Mouse (Mus musculus) kidney, postnatal 25 days (tissue): ENCODE measurements at regions not wholly inside any gene's neighbourhood (a gene's known extent, or its start where the extent isn't known, plus 50 kb on each side); places are given as distances from the start of the nearest gene placed in this dataset.

Source experiments
- DNase-seq, 2 experiments: peaks; one replicate each; pipeline ENCODE4 v3.0.0; 2021; ENCODE audit warnings: mixed read lengths in 2 of 2

DNA sequence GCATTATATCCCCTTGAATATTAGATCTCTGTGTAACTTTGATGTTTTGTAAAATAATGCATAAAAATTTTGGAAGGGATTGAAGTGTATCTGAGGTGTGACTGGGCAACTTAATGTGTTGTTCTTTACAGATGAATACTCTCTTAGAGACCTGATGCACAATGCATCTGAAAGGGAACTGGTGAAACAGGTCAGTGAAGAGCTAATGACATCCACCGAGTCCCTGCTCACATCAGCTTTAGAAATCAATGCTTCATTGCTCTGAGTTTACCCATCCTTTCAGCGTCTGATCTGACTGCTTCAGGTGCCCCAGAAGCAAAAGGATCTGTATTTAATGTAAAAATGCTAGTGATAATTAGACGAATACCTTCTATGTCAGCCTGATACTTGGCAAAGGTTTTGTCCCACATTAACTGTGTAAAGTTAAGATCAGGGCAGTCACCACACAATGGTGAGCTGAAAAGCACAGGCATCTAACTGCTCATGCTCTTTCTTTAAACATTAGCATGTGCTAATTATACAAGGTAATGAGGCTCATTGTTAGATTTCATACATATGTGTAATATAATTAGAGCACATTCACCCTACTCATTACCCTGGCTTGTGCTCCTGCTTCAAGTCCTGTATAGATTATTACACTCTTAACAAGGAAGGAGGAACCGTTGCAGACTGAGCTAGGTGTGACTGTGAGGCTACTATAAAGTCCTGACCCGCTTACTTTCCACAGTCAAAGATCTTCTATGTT, 204.6 kb upstream of the Tlr4 start:
- DNase-seq: no peak

DNA sequence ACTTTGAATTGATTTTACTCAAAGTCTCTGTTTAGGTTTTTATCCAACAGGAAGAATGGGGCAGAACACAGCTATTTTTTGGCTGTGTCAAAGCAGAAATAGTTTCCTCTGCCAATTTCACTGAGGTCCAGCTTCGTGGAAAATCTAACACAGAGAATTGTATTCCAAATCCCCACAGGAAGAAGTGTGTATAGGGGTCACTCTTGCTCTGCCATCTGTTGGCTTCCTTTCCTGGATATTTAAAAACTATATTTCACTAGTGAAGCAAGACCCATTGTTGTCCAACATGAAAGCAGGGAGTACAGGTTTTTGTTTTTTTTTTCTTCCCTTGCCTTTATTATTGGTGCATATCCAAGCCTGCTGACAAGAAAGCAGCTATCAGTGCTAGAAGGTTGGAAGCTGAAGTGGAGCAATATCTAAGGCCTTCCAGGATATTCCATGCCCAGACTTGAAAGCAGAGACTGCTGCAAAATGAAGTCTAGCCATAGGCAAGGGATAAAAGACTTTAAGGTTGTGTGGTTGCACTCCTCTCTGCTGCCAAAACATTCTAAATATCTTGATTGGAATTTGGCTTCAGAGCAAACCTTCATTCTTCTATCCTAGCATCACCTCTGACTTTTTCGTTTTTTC, 208.5 kb upstream of the Tlr4 start:
- no peak for DNase-seq

DNA sequence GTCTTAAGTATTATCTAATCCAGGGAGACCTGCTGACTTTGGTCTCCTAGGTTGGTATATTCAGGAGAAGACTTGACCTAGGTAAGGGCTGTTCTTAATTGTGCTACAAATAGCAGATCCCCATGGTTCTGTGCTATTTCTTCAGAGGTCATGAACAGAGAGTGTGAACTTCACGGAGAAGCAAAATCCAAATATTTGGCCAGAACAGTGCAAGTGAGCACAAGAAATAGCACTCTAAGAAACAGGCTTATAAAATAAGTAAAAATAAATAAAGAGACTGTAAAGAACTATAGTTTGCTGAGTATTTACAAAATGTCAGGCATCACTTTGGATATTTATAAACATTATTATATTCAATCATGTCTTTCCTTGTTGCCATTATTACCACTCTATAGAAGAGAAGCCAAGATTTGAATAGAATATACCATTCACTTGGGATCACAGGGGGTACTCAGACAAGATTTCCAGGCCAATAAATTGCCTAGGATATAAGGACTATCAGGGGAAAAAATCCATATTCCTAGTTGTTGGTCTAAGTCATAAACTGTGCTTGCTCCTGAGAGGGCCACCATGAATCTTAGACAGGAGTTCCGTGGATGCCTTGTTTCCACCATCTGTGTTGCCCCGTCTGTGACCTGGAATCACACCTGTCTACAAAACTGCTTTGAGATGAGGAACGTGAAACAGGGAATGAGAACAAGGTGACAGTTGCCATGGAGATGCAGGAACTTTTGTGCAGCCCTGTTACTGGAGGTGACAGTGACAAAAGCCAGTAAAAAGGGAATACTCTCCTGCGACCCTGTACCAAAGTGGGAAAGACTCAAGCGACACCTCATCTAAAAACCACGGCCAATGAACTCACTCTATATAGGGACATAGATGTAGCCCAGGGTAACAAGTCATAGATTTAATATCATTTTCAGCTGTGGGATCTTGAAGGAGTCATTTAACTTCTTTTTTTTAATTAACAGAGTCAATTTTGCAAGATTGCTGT, 209.3 kb upstream of the Tlr4 start:
- no peak for DNase-seq

DNA sequence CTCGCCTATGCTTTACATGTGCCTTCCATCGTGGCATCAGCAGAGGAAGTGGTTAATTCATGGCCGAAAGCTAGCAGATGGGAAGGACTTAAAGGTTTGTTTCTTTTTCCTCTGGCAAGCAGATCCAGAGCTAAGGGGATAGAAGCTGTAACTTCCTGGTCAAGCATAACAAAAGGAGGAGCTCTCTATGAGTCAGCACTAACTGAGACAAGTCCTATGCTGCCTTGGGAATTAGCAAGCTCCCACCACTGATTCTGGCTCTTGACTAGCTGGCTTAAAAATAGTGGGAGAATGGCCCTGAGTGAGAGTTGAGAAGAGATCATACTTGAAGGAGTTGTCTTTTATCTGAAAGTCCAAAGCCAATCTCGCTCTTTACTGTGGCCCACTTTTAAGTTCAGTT, 210.3 kb upstream of the Tlr4 start:
- DNase-seq: no peak

DNA sequence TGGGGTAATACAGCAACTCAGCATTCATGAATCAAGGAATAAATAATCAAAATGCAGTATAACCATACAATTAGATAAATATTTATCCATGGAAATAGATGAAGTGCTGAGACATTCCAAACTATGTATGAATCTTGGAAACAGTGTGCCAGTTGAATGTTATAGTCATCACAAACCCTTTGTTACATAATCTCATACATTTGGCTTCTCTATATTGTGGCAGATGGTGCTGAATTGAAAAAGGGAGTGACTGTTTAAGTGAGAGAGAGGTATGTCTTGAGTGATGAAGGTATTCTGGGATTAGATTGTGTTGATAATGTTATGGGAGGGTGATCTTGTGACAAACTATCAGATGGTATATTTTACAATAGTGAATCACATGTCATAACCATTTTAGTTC, 200.4 kb upstream of the Astn2 start:
- DNase-seq: no peak

DNA sequence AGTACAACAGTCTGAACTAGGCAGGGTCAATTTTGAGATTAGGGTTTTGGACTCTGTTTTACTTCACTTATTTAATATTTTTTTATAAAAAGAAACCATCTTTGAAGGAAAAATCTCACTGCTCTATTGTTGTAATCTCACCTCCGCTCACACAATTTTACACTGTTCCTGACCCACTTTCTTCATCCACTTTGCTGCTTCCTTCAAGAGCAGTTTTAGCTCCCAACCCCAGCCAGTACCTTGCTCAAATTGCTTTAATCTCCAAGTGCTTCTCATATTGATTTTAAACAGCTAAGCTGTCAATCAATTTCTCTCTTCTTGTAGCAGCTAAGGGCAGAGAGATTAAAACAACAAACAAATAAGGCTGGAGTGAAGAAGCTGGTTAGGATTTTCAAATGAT, 194.3 kb upstream of the Astn2 start:
- no peak for DNase-seq

DNA sequence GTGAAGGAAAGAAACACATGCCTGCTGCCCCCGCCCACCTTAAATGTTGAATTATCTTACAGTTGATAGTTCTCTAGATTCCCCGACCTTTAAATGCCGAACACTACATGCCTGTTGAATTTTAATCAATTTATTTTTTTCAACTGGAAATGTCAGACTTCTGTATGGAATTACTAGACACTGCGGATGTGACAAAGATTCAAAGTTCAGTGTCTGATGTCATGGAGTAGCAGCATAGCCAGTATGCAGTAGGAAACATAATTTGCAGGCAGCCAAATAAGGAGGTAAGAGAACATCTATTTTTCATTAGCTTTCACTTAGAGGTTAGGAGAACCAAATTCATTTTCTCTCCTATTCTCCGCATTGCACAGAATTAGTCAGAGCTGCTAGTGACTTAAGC, 182.2 kb upstream of the Astn2 start:
- no peak for DNase-seq

DNA sequence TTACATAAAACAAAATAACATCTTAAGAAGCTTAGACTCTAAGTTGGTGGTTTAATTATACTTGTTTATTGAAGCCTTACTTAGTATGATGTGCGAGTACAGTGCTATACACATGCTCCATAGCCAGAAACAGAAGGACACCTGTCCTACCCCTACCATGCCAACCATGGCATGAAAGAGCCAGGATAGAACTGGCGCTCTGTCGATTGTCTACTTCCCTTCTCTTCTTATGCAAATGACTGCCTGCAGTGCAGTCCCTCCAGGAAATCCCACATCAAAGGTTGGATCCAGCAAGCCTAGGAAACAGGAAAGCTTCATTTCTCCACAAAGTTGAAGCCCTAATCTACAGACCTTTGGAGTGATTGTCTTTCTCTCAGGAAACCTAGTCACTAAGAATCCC, 181.8 kb upstream of the Astn2 start:
- no peak for DNase-seq

DNA sequence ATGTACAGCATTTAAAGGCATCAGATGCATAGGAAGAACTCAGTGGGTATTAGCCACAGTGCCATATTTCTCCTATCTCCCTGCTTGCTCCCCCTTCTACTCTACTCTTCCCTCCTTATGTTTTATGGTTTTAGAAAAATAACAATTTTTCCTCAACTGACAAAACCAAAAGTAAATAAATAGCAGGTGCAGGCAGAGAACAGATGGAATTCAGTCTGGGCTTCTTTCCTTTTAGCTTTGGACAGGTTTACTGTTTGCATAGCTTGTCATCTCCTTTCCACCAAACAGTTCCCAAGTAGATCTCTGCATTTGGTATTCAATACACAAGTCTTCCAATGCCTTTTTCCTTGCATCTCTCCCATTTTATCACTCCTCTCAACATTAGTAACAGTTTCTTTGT, 152.5 kb upstream of the Astn2 start:
- DNase-seq: no peak

DNA sequence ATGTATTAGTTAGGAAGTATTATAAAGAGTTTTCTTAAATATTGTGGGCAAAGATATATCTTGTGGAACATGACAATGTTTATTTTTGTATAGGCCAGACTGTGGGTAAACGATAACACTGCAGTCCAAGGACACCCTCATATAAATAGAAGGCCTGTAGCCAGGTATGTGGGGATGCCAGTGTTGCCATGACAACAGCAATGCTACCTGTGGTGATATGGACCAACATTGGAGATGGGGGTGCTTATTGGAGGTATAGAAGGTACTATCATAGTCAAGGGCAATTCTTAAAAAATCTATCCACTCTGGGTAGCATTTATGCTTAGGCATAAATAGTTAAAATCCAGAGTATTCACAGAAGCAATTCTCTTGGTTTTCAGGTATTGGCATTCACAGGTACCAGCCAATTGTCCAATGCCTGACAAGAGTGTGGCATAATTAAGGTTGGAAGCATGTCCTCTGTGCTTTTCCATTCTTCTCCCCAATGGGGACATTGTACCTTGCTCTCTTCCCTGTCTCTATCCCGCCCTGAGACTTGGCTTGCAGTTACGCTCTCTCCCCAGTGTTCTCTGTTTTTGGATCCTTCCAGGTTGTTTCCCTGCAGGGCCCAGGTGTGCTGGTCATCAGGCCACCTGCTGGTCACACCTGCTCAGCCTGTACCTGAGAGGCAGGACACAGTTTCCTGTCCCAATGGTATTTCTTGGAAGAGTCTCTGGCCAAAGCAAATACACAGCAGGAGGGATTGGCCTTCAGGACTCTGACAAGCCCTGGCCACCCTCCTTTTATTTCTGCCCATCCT, 146.1 kb upstream of the Astn2 start:
- DNase-seq: no peak

DNA sequence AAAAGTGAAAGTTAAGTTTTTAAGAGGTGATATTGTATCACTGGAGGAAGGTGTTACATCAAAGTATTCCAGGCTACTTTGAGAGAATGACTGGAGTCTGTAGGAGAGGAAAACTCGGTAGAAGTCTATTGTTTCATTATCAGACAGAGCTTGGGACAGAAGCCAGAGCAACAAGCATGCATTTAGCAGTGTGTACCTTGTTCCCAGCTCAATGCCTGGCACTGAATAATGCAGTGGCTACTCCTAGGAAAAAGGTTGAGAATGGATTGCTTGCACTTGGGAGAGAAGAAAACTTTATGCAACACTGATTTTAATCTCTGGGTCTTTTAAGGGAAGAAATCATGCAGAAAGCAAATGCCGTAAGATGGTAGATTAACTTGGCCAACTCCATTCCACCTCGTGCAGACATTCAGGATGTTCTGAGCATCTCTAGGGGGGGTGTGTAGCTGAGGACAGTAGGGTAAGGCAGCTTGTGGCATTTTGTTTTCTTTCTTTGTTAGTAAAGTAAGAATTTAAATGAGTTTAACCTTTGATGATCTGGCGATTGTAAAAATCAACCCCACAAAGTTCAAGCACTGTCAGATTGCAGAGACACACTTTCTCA, 138.5 kb upstream of the Astn2 start:
- no peak for DNase-seq

DNA sequence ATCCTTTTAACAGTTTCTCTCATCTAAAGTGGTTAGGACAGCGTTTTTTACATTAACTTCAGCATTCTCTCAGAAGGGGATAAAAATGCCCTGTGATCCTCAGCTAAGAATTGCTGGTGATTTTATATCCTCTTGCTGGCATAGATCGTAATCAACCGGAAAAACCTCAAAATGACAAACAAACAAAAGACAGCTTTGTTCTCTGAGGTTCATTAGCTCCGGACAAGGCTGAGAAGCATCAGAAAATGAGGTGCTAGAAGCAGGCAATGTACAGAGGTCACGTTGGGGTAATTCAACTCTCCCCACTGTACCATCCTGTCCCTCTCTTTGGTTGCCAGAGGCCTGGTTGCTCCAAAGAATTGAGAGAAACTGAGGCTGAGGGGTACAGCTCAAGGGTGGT, 120.0 kb upstream of the Astn2 start:
- no peak for DNase-seq

DNA sequence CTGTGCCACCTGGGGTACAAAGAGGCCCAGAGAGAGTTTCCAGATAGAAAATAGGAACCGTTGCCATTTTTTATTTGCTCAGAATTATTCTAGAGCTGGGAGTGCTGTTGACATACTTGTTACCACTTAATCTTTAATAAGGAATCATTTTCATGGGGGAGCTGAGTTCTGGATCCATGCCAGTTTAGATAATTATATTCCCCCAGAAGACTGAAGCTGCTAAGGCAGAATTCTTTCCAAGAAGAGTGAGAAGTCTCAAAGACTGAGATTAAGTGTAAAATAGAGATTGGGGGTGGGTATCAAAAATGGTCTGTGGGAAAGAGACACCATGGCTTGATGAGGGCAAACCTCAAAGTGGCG, 119.5 kb upstream of the Astn2 start:
- DNase-seq: no peak

DNA sequence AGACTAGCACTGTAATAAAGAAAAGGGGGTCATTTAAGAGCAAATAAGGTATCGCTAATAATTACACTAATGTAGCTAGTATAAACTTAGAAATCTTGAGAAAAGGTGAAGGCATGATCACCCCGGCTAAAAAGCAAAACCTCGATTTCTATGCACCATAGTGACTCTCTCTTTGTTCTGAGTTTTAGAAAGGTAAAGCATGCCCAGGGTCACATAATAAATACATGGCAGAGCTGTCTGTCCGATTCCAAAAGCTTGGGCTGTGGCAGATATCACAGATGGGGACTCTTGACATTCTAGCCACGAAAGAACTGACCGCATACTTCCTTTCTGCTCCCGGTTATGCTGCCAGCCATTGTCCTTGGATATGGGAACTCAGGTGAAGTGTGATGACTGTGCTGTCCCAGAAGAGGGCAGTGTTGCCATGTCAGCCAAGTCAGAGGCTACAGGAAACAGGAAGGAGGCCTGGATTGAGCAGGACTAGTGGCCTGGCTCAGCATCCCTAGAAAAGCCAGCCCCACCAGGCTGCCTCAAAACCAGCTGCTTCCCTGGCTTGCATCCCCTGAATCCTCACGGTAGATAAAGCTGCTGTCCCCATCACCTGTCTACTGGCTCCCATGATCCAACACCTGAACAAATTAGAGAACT, 119.0 kb upstream of the Astn2 start:
- DNase-seq: peak in 1 of 2 experiments; percentile 2

DNA sequence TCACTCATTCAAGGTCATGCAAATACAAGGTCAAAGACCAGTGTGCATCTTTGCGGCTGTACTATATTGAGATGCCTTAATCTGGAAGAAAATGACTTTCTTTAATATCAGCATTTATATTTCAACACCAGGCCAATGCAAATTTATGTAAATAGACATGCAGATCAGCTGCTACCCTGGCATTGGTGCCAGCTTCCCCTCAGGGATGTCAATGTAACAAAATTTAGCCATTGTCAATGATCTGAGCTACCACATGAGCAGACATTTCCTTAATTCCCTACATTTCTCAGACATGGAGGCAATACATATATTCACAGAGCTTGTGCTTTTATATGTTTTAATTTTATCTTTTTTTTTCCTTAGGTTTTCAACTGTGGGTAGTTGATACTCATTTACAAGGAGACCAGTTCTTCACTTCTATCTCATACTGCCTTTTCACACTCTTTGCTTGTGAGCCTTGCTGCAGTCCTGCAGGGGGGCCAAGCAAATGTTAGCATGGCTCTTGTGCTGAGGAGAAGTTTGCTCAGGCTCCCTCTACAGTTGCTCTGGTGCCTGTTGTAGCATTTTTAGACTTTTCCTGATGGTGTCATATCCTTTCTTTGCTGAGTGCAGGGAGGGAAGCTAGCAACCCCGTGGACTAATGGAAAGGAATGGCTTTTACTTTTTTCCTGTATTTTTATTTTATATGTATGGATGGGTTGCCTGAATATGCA, 117.8 kb upstream of the Astn2 start:
- DNase-seq: no peak

DNA sequence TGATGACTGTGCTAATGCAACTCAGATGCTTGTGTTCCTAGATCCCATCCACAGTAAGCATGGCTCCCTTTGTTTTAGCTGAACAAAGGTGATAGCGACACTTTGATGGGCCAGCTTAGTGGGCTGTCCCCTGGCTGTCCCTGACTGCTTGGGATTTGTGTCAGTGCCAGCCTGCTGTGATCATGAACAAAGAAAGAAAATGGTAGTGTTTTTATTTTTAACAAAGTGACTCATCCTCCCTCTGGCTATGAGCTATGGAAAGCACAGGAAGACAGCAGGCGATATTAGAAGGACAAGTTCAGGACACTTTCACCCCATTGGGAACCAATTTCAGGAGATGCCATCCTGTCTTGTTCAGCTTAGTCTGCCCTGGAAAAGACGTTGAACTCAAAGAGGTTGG, 116.4 kb upstream of the Astn2 start:
- DNase-seq: no peak

DNA sequence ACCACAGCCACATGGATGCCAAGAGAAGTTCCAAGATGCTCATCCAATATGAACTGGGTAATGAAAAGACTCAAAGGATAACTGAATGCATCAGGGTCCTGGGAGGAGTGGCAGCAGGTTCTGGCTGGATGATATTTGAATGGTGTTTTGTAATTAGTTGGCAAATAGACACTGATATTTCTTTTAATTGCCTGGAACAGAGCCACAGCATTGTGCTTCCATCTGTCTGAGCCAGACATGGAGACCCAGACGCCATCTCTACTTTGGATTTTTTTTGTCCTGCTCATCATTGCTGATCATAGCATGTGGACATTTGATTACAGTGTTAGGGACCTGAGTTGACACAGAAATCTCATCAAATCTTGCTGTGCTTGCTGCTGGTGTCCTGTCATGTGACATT, 111.4 kb upstream of the Astn2 start:
- DNase-seq: no peak

DNA sequence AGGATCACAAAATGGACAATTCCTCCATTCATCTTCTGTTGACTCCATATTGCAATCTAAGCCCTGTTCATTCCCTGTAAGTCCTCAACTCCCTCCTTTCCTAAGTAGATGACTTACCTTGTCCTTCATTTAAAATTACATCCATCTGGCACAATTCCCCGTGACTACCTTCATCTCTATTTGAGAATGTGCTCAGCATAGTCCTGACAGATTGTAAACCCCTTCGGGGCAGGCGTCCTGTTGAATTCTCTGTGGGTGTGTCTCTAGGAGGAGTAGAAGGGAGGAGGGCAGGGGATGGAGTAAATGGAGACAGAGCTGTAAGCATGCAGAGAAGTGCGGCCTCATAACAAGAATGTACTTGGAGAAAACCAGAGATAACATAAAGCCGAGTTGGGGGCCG, 79.1 kb upstream of the Astn2 start:
- no peak for DNase-seq

DNA sequence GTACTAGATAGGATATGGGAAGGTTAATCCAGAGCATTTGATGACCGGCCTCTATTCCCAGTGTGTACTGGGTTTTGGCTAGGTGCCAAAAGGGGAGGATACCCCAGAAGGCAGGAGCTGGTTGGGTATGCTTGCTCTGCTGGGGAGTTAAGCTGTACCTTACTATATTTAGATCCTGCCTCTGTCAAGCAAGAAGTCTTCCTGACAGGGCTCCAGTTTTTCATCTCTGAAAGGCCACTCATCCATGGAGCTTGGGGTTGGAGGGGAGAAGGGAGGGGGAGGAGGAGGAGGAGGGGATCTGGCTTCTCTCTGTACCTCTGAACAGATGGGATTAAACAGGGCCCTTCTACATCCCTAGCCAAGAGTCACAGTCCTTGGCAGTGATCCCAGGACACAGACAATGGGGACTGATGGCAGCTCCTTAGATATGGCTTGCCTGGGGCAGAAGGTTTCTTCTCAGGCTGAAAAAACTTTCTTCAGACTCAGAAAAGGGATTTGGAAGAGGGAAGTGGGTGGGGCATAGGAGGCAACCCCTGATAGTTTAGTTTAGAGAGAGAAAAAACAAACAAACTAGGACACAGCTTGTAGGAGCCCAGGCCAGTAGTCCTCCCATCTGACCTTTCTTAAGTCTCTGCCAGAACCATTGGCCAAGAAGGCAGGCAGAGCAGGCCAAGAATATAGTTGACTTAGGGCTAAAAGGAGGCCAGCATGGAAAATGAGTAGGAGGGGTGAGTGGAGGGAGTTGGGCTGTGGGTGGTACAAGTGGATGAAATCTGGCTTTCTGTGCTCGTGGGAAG, 78.3 kb upstream of the Astn2 start:
- DNase-seq: peak; percentile 42 to 44

DNA sequence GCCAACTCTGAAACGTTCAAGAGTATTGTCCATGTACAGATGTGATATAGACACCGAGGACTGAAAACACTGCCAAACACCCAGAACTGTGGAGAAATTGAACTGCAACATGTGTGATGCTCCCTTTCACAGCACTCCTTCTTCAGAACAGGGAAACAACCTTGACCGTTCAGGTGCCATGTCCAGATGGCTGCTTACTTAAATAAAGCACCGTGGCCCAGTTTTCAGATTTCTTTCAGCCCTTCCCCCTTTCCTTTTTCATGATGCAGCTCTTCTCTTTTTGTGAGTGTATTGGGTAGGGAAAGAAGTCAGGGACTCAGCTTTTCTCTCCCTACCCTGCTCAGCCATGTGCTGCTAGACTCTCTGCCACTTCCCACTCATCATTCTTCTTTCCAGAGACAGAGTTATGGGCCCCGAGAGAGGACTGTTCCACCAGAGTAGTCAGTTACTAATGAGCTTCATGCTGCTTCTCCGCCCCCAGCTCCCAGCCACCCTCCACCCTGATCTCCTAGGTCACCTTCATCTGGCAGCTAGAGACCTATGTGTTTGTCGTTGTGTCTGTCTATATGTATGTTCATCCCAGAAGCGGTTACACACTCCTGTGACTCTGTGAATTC, 74.3 kb upstream of the Astn2 start:
- peak; percentile 18 to 32 for DNase-seq
